Mouse (Mus musculus) urinary bladder, postnatal 25 days (tissue): ENCODE measurements around the gene Ube2g2.
A peak's percentile ranks its signal among the peaks of the same experiment; 100 is the strongest.

Experiments used
- DNase-seq: peaks from one replicate; pipeline ENCODE4 v3.0.0; 2022; ENCODE audit warnings: low spot score

Ube2g2 gene

DNA sequence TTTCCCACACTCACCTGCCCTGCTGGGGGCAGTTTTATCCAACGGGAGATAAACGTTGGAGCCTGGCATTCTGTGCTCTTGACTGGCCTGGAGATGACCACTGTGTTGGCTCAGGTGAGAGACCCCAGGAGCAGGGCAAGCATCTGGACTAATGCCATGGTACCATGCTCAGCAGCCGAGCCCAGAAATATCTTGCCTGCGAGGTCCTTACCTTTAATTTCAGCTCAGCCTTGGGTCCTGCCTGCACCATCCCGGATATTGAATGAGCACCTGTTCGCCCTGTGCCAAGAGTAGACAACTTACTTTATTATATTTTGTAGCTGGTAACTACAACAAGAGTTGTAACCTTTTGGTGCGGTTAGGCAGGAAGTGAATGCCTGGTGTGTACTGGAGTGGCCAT, 15.2 kb upstream of the Ube2g2 start:
- no peak for DNase-seq

DNA sequence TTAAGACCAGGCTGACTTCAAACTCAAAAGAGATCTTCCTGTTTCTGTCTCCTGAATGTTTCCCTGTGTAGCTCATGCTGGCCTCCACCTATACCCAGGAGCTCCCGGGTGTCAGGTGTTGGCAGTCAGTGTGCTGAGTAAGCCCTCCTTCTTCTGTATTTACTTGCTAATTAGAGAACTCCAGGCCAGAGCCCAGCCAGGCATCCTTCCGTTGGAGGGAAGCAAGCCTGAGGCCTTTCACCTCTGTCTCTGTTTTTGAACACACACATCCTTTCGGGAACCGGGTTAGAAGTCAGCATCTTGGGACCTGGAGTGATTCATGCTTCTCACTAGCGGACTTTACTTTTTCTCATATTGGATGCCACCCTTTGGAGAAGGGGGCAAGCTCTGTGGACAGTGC, 14.6 kb upstream of the Ube2g2 start:
- no peak for DNase-seq

DNA sequence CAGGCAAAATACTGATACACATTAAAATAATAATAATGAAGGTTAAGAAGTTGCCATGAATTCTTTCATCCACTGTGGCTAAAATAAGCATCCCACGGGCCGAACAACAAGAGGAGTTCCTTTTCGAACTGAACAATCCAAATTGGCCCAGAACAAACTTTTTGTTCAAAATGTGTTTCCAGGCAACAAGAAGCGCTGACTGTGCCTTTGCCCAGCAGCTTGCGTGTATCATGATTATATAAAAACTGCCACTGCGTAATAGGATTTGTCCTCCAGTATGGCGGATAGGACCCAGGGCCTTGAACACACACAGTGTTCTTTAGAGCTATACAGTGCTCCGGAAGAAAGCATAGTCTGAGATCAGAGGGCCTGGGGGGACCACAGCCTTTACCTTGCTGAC, 13.5 kb upstream of the Ube2g2 start:
- DNase-seq: no peak

DNA sequence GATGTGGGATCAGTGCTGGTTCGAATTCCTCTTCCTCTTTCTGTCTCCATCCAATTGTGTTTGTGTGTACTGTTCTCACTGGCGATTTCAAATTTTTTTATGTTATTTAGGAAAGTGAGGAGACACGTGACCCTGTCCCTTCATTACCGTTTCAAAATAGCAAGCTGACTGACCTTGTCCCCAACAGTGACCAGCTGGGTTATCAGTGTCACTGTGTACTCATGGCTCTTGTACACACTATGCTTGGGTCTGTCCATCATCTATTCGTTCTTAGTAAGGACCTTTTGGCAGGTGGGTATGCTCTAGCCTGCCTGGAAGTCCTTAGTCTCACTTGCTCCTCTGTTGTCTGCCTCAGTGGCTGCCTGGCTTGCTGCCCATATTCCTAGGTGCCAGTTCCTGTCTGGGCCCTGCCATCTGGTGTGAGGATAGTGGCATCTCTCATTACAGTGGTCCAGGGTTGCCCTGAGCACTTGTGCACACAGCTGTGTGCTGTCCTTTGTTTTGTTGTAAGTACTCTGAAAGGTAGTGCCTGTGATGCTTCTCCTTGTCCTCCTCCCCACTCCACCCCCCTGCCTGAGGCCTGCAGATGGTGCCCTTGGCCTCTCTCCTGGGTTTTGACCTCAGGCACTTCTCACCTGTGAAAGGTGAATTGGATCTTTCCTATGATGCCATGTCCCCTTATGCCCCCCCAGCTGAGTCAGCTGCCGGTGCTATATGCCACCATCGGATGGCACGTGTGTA, 11.7 kb upstream of the Ube2g2 start:
- no peak for DNase-seq

DNA sequence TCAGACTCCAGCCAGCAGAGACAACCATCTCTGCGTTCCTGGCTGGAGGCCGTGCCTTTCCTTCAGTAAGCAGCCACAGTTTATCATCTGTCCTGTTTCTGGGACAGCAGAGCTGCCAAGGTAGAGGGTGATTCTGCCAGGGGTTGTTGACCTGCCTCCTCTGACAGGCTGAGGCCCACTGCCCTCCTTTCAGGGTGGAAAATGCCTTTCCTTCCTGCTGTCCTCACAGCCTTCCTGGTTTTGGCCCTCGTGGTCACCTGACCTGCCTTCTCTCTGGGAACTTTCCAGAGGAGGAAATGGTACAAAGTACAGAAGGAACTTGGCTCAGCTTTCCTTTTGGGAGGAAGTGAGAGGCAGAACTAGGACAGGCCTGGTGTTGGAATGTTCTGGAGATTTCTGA, 8.7 kb upstream of the Ube2g2 start:
- no peak for DNase-seq

DNA sequence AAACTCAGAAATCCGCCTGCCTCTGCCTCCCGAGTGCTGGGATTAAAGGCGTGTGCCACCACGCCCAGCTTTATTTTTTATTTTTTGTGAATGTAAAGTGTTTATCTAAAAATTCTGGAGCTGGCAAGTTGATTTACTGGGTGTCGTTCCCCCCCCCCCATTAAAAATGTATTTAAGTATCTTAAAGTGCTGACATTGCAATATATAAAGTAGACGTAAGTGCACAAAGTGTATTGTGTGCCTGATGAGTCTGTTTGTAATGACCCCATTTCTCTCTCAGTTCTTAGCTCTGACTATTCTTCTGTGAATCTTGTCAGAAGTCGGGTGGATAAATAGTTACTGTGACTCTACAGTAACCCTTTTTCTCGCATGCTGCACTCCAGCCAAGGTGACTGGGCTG, 6.4 kb upstream of the Ube2g2 start:
- DNase-seq: no peak

DNA sequence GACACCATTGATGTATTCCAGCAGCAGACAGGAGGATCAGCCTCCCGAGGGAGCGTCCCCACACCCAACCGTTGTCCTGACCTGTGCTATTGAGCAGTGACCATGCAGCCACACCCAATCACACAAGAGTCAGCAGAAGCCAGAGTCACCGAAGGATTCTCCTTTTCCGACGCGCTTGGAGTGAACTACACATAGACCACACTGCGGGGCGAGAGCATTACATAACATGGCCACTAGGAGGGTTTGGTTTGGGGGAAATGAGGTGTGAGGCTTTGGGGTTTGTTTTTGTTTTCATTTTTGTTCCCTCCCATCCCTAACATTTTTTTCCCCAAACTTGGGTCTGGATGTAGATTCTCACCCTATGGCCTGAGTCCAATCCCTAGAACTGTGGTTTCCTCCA, 5.9 kb upstream of the Ube2g2 start:
- no peak for DNase-seq

DNA sequence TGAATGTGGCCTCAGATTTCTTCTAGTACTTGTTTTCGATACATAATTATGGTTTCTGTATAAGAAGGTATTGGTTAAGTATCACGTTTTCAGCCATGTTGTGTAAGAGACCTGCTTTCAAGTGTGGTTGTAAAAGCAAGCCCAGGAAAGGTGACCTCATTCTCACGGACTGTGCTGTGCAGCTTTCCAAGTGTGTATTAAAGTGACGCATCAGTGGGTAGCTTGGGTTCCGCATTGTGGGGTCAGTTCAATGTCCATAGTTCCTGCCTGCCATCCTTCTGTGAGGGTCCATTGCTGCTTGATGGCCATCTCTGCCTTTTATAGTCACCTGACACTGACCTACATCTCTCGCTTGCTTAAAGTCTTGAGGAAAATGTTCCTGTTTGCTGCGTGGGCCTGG, 5.1 kb upstream of the Ube2g2 start:
- DNase-seq: no peak

DNA sequence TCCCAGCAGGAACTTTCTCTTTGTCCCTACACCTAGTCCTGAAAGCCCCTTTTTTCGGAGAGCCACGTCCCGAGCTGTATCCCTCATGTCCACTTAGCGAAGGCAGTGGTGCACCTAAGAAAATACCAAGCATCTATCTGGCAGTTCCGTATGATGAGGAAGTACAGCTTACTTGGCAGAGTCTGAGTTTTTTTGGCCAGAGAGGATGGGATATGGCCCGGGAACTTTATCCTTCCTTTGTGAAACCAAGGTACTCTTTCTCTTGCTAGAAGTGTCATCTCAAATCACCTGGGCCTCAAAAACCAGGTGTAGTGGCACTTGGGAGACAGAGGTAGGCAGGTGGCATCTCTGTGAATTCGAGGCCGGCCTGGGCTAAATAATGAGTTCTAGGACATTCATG, 529 bp upstream of the Ube2g2 start:
- no peak for DNase-seq

DNA sequence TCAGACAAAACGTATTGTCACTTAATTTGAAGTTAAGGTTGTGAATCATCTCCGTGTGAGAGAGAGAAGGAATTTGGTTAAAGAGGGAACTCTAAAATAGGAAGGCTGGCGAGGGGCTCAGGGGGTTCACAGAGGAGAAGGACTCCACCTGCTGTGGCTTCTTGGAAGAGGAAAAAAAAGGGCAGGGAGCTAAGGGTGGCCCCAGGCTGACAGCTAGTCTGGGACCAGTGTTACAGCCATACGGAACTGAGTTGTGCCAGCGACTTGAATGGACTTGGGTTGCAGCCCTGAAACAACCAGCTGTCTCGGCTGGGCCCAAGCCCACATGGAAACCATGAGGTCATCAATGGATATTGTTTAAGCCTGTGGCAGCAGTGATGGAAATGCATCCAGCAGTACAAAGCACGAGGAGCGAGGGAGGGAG, 1.0 kb downstream of the Ube2g2 start:
- DNase-seq: no peak

DNA sequence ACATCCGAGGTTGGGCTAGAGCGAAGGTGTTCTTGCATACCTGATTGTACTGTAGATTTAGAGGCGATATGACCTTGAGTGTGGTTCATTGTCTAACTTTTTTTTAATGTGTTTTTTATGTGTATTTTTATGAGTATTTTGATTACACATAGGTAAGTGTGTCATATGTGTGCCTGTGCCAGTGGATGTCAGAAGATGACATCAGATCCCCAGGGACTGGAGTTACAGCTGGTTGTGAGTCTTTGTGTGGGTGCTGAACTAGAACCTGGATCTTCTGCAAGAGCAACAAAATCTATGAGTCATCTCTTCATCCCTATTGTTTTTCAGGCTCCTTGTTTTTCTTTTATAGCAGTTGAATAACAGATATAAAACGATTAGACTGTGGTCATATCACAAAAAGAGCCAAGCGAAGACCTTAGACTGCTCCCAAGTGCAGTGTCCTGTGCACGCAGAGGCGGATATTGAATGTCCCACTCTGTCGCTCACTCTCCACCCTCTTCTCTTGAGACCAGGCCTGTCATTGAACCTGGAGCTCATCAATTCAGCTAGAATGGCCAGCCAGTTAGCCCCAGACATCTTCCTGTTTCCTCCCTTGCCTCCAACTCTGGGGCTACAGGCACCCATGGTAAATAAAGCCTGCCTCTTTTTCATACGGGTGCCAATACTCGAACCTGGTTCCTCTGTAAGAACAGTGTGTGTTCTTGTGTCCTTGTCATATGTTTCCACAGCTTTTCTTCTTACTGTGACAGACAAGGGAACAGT, 1.7 kb downstream of the Ube2g2 start:
- no peak for DNase-seq

DNA sequence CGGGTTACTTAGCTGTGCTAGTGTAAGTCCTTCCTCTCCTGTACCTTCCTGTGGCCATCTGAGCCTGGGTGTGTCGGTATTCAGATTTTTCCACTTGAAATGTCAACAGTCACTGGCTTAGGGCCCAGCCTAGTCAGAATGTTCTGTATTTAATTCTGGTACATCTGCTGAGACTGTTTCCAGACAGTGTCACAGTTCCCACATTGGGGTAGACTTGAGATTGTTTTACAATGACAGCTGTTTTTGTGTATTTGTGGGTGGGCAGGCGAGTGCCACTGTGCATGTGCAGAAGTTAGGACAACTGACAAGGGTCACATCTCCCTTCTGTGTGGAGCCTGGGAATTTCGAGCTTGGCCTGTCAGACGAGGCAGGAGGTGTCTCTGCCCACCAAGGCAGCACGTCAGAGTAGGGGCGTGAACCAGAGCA, 2.5 kb downstream of the Ube2g2 start:
- DNase-seq: no peak

DNA sequence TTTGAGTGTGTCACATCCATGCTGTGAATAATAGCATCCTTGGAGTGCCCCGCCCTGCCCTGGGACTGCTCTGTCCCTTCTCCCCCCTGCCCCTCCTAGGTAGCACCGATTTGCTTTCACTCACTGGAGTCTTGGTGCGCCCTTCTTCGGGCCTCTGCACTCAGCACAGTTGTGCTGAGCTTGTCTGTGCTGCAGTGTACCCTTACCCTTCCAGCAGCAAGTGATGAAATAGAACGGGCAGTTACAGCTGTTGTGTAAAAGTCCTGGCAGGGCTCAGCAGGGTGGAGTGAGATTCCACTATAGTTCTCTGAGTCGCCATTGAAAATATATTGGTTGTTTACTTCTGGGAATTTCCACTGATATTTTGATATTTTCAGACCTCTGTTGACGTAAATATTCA, 4.0 kb downstream of the Ube2g2 start:
- no peak for DNase-seq

DNA sequence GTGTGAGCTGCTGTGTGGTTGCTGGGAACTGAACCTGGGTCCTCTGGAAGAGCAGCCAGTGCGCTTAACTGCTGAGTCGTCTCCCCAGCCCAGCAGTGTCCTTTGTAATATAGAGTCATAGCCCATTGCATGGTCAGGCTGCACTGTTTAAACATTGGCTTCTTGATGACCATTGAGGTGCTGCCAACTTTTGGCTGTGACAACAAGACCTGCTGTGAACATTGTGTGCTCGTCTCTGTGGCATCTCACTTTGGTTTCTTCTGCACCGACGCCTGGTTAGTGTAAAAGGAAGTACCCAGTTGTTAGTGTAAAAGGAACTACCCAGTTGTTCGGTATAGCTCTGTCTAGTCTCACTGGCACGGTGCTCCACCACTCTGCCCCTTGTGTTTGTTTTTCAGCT, 4.5 kb downstream of the Ube2g2 start:
- no peak for DNase-seq

DNA sequence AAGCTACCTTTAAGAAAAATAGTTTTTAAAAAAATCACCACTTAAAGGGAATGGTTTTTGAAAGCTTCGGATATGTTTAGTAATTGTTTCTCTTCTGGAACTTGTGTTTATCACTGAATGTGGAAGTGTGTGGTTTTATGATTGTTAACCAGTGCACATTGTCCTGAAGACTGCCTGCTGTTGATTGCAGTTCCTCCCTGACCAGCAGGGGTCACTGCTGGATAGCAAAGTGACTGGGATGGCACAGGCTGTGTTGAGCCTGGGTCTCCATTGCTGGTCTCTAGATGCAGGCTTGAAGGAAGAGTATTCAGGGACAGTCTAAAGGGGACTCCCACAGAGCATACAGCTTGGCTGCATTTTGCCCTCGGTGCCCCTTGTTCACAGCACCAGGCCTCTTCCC, 5.4 kb downstream of the Ube2g2 start:
- peak; percentile 74 for DNase-seq

DNA sequence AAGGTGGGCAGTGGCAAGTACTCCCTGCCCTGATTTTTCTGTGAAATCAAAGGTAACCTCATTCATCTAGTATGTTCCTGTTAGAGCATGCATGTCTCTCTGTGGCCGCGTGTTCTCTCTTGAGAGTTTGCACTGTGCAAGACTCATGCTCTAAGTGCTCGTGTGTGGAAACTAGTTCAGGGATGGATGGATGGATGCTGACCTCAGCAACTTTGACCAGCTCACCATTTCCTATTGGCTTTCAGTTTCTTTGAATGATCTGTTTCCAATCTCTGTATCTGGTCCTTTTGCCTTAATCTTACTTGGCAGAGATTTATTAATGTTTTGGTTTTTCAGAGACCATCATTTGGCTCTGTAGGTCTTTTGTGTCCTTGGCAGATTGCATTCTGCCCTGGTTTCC, 7.1 kb downstream of the Ube2g2 start:
- DNase-seq: no peak

DNA sequence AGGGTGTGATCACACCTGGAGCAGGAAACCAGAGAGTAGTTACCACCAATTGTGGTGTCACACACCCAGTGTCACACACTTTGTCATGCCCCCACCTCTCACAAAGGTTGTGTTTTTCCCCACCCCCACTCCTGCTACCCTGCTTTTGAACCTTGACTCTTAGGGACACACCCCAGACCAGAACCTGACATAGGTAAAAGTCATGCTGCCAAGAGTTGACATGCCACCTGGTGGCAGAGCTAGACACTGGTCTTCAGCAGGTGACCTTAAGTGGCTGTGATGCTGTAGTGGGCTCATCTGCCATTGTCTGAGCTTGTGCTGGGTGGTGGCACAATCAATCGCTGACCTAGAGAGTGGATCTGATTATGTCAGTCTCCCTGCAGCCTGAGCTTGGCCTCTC, 7.9 kb downstream of the Ube2g2 start:
- DNase-seq: no peak

DNA sequence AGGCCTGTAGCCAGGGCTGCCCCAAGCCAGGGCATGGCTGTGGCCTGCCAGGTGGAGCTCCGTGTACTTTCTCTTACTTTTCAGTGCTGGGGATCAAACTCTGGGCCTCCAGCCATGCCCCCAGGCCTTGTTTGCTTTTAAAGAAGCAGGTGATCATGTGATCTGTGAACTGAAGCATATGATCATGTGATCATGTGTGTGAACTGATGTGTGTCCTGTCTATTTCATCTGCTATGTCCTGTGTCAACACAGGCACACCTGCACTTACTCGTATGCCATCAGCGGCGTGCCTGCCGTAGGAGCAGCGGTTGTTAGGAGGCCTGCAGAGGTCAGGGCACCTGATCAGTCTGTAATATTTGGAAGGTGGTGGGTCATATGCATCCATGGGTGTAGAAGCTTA, 11.9 kb downstream of the Ube2g2 start:
- DNase-seq: no peak

DNA sequence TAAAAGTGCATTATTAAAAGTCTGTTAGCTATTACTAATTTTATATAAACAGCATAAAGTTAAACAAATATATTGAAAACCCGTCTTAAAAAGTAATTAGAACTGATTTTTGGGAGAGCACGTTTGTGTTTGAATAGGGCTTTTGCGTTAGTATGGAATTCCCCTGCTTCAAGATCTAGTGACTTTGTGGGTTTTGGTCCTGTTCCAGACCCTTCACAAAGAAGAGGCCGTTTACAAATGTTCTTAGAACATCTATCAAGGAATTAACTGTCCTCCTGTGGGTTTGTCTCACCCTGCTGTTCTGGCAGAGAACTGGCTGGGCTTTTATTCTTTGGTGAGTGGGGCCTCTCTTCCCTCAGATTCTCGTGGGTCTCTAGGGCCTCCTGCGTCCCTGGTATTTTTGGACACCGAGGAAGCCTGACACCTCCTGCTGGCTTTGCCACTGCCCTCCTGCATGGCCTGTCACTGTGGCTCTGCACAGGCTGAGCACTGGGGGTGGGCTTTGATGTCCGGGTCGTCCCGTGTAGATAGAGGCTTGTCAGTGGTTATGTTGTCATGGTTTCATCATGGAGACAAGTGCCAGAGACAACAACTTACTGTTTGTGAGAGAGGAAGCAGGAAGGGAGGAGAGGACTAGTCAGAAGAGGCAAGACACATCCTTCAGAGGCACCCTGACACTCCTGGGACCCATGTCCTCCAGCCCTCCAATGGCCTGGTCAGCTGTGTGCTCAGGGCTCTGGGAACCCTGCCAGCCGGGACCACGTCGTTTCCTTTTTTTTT, 12.6 kb downstream of the Ube2g2 start:
- no peak for DNase-seq

DNA sequence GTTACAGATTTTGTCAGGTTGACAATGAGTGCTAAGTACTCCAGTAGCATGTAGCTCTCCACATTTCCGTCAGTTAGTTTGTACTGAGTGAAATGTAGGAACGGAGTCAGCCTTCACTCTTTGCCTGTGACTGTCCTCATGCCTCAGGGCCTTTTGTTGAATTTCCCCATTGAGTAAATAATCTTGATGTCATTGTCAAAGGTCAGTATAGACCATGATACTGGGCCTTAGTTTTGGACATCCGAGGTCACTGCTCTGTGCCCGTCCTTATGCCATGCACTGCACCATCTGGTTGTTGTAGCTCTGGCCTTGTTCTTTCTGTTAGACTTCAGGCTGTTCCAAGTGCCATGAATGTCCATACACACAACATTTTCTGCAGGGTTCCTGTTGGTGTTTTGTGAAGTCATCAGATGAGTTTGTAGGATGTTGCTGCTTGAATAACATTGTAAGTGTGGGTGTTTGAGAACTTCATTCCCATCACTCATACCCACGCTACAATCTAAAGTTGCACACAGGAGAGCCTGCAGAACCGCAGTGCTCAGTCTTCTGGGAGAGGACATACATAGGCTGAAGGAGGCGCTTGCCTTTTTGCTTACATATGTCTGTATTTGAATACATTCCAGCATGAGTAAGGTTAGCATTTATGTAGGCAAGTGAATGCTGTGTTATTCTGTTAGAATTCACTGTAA, 14.3 kb downstream of the Ube2g2 start:
- DNase-seq: no peak

DNA sequence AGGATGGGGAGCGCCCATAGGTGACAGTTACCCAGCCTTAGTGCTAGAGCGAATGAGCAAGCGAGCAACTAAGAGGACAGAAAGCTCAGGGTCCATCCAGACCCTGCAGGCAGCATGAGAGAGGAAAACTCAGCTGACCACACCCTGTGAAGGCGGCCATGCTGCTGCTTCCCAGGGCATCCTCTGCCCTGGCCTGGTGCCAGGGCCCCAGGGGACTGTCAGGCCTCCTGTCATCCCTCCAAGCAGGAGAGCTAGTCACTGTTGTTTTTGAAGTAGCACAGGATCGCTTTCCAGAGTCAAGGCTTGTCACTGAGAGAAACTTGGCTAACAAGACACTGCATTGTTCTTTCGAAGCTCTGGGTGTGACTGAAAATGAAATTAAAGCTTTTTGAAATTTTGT, 16.9 kb downstream of the Ube2g2 start:
- no peak for DNase-seq

DNA sequence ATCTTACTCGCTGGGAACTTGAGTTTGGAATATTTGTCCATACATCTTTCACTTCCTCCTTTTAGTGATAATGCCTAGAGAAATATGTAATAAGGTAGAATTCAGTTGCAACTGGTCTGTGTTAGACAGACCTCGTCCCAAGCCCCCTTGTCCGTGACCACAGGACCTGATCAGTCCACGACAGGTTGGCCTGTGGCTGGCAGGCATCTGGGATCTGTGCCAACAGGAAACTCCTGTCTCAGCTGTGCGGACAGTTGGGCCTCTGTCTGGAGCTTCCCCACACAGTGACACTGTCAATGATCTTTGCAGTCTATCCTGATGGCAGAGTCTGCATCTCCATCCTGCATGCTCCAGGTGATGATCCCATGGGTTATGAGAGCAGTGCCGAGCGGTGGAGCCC, 21.1 kb downstream of the Ube2g2 start:
- no peak for DNase-seq
